Mouse (Mus musculus): ENCODE data around the gene Rpl27a.

DNA sequence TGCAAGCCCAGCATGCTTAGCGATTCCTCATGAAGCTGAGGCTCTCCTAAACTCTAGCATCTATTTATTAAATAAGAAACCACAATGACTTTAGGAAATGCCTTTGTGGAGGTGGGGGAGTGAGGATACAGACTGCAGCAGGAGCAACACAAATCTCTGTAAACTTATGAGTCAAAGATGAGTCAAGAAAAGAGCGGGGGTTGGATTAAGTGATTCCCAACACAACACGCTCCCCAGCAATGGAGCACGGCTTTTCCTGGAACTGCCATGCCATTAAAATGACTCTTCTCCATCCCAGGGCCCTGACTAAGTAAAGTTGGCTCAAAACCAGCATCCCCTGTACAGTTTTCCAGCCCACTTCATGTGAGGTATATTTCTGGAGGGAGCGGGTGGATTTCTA is 27.8 kb downstream of the Rpl27a start:
- TF ChIP-seq EP300 (IDR thresholded peaks at IDR 0.05) (peak; percentile 47; the same call in 1 of the 2 replicates), CTCF (IDR thresholded peaks at IDR 0.05) (no peak)

Measured in lung, postnatal 0 days (tissue).